ENCODE assay signal across 8 mouse cellular contexts in genomic region chr6:125481667-125482390, GRCm38 (mm10). TPM values are rescaled to one million over a fixed set of nuclear protein-coding genes. Genes with fewer than 3 reads are reported as not detected.
DNase-seq lines count a peak whose midpoint lies in the region; ATAC-seq and TF ChIP-seq lines count a peak whose summit lies in the region.

No protein-coding gene starts in this region.

- WGBS in neural tube, embryonic 13.5 days, result 56% methylated on average over 7 of the region's 7 CpGs
- 36% methylated on average over 7 of the region's 7 CpGs for WGBS in embryonic facial prominence, embryonic 14.5 days
- WGBS in midbrain, embryonic 15.5 days, result 57% methylated on average over 7 of the region's 7 CpGs

- peaks cover 29% of the 10 kb centered on the region for H3K4me1 ChIP-seq in neural tube, embryonic 13.5 days (replicated peaks)
- peaks cover 50% of the 10 kb centered on the region for H3K4me1 ChIP-seq in embryonic facial prominence, embryonic 14.5 days (ENCODE audit: control insufficient read depth, insufficient read depth, low read length)
- peaks cover 11% of the 10 kb centered on the region for H3K4me1 ChIP-seq in midbrain, embryonic 15.5 days

- peaks cover 65% of the 10 kb centered on the region for H3K79me2 ChIP-seq in myocyte (ENCODE audit: control insufficient read depth, insufficient read depth)

- H3K27me3 ChIP-seq in neural tube, embryonic 13.5 days, result no peaks in the 10 kb centered on the region
- no peaks in the 10 kb centered on the region for H3K27me3 ChIP-seq in embryonic facial prominence, embryonic 14.5 days (replicated peaks; ENCODE audit: control insufficient read depth, insufficient read depth, low read length)
- no peaks in the 10 kb centered on the region for H3K27me3 ChIP-seq in myocyte (ENCODE audit: control insufficient read depth, insufficient read depth, insufficient read length)
- H3K27me3 ChIP-seq in midbrain, embryonic 15.5 days (replicated peaks), result no peaks in the 10 kb centered on the region

- no peaks in the 10 kb centered on the region for H3K36me3 ChIP-seq in neural tube, embryonic 13.5 days
- H3K36me3 ChIP-seq in embryonic facial prominence, embryonic 14.5 days (ENCODE audit: control insufficient read depth, insufficient read depth, low read length), result no peaks in the 10 kb centered on the region
- no peaks in the 10 kb centered on the region for H3K36me3 ChIP-seq in myocyte (ENCODE audit: control insufficient read depth, insufficient read depth)
- no peaks in the 10 kb centered on the region for H3K36me3 ChIP-seq in midbrain, embryonic 15.5 days (replicated peaks)

- H3K4me3 ChIP-seq in neural tube, embryonic 13.5 days, result no peak overlapping the region
- no peak overlapping the region for H3K4me3 ChIP-seq in embryonic facial prominence, embryonic 14.5 days (ENCODE audit: low read depth, low read length)
- H3K4me3 ChIP-seq in myocyte, result peak overlapping the region; percentile 10
- H3K4me3 ChIP-seq in midbrain, embryonic 15.5 days, result no peak overlapping the region

- no peak overlapping the region for H3ac ChIP-seq in myocyte (ENCODE audit: control insufficient read depth, insufficient read length)

- no peak overlapping the region for H3K9ac ChIP-seq in neural tube, embryonic 13.5 days
- H3K9ac ChIP-seq in embryonic facial prominence, embryonic 14.5 days (ENCODE audit: low read depth, low read length), result no peak overlapping the region
- no peak overlapping the region for H3K9ac ChIP-seq in midbrain, embryonic 15.5 days

- H3K27ac ChIP-seq in neural tube, embryonic 13.5 days (replicated peaks), result peak overlapping the region; percentile 29; the same call in 1 of the 2 replicates
- peak overlapping the region; percentile 66 for H3K27ac ChIP-seq in embryonic facial prominence, embryonic 14.5 days (replicated peaks; ENCODE audit: low read depth, low read length)
- H3K27ac ChIP-seq in midbrain, embryonic 15.5 days, result no peak overlapping the region

- no peak for TF ChIP-seq POLR2A in myocyte (IDR thresholded peaks at IDR 0.05; ENCODE audit: insufficient read length, low read depth)

- ATAC-seq in neural tube, embryonic 13.5 days (ENCODE audit: low read depth), result no peak
- no peak for ATAC-seq in embryonic facial prominence, embryonic 14.5 days (ENCODE audit: low read depth)
- ATAC-seq in midbrain, embryonic 15.5 days (replicated peaks), result no peak

- H3K4me2 ChIP-seq in neural tube, embryonic 13.5 days, result no peak overlapping the region
- H3K4me2 ChIP-seq in embryonic facial prominence, embryonic 14.5 days (ENCODE audit: low read depth, low read length), result peak overlapping the region; percentile 30; the same call in 1 of the 2 replicates
- peak overlapping the region; percentile 96 for H3K4me2 ChIP-seq in myocyte (ENCODE audit: low read depth)
- no peak overlapping the region for H3K4me2 ChIP-seq in midbrain, embryonic 15.5 days

- DNase-seq in neural tube, embryonic 10.5 days (ENCODE audit: extremely low spot score, low spot score), result no peak
- DNase-seq in embryonic facial prominence, embryonic 14.5 days (ENCODE audit: low spot score), result no peak
- DNase-seq in kidney, postnatal 25 days, result peak; percentile 40 to 80
- DNase-seq in left cerebral cortex, adult 18-20 months (ENCODE audit: low spot score in 2 of 2), result no peak
- DNase-seq in cerebellum, postnatal 25 days, result no peak

- no peaks in the 10 kb centered on the region for H3K9me3 ChIP-seq in neural tube, embryonic 13.5 days
- H3K9me3 ChIP-seq in embryonic facial prominence, embryonic 14.5 days (ENCODE audit: control insufficient read depth, low read length), result no peaks in the 10 kb centered on the region
- no peaks in the 10 kb centered on the region for H3K9me3 ChIP-seq in midbrain, embryonic 15.5 days

TF ChIP-seq in myocyte, 11 proteins besides CTCF, POLR2A, EP300 and RAD21:
- TF ChIP-seq SRF (IDR thresholded peaks at IDR 0.05; ENCODE audit: control insufficient read depth, insufficient read length, low read depth) (no peak), MYOD1 (IDR thresholded peaks at IDR 0.05; ENCODE audit: control insufficient read depth in 1 of 3, insufficient read length in 2 of 3, low read depth in 2 of 3) (no peak), TCF3 (IDR thresholded peaks at IDR 0.05; ENCODE audit: insufficient read length, low read depth) (no peak), E2F4 (IDR thresholded peaks at IDR 0.05; ENCODE audit: insufficient read depth) (no peak), TCF12 (IDR thresholded peaks at IDR 0.05; ENCODE audit: insufficient read depth, poor library complexity, severe bottlenecking) (no peak), CEBPB (IDR thresholded peaks at IDR 0.05; ENCODE audit: insufficient read depth, poor library complexity, severe bottlenecking) (0 out of 2 replicates have a peak, but pooled peaks have one; percentile 61)

RNA-seq across cellular contexts. Expression of gene Cd9, which starts 12.8 kb away (rescaled TPM):
- polyA plus RNA-seq in neural tube, embryonic 13.5 days (2015; fragmentation: Nextera tagmentation; extraction: Ambion mirVana), result 66.9 and 74.0 TPM in 2 replicates
- polyA plus RNA-seq in embryonic facial prominence, embryonic 14.5 days (2014; fragmentation: Nextera tagmentation; extraction: Ambion mirVana), result 241 and 245 TPM in 2 replicates
- polyA plus RNA-seq in myocyte (2012; fragmentation: generic; extraction: Trizol), result 216 TPM
- 10 to 100 TPM; 37.7 to 41.6 TPM for total RNA-seq in left cerebral cortex, adult 18-20 months (2021)
- polyA plus RNA-seq in midbrain, embryonic 15.5 days (2015; fragmentation: Nextera tagmentation; extraction: Ambion mirVana), result 58.9 and 66.9 TPM in 2 replicates

Comparison
In these comparisons a context has a peak if more than half of its experiments do, and no peak if none do; other contexts are left out.
1. H3K4me2 ChIP-seq: peak in embryonic facial prominence, embryonic 14.5 days (single experiment) and myocyte (single experiment); none in neural tube, embryonic 13.5 days (single experiment) and midbrain, embryonic 15.5 days (single experiment).
2. DNase-seq: peak in kidney, postnatal 25 days (2 of 2); none in neural tube, embryonic 10.5 days (single experiment), embryonic facial prominence, embryonic 14.5 days (single experiment), left cerebral cortex, adult 18-20 months (0 of 2) and cerebellum, postnatal 25 days (0 of 2).